Mouse (Mus musculus) intestine, postnatal 0 days (tissue): Measurements from ENCODE around the gene Tmem204. TPM values are rescaled to one million over a fixed set of nuclear protein-coding genes. Genes with fewer than 3 reads are reported as not detected.

Experiments used
- ATAC-seq: fragments of 200-750 bp; cut with Nextera tagmentation; 2 replicates; pipeline ENCODE4 v1.8.0; 2017; ENCODE audit warnings: mild to moderate bottlenecking, moderate TSS enrichment, moderate library complexity
- H3K27ac ChIP-seq: fragments of 300-500 bp; sonication (generic); 2 replicates; pipeline ENCODE4 v1.5.1; 2014; ENCODE audit warnings: mild to moderate bottlenecking, low read depth, low read length, moderate library complexity
- H3K27me3 ChIP-seq: fragments of 300-500 bp; sonication (generic); replicated peaks from 2 replicates; pipeline ENCODE4 v1.6.1; 2014; ENCODE audit warnings: low read length, mixed read lengths; ENCODE audit not compliant: control insufficient read depth, insufficient read depth
- H3K36me3 ChIP-seq: fragments of 300-500 bp; sonication (generic); 2 replicates; pipeline ENCODE4 v1.6.1; 2014; ENCODE audit warnings: mild to moderate bottlenecking, moderate library complexity; ENCODE audit not compliant: control insufficient read depth, insufficient read depth
- H3K4me1 ChIP-seq: fragments of 300-500 bp; sonication (generic); replicated peaks from 2 replicates; pipeline ENCODE4 v1.6.1; 2014; ENCODE audit warnings: antibody characterized with exemption, low read length, mixed read lengths; ENCODE audit not compliant: control insufficient read depth, insufficient read depth
- H3K4me2 ChIP-seq: fragments of 300-500 bp; sonication (generic); replicated peaks from 2 replicates; pipeline ENCODE4 v1.6.1; 2014; ENCODE audit warnings: low read depth, mild to moderate bottlenecking, moderate library complexity
- H3K4me3 ChIP-seq: fragments of 300-500 bp; sonication (generic); 2 replicates; pipeline ENCODE4 v1.5.1; 2014; ENCODE audit warnings: low read depth, low read length
- H3K9ac ChIP-seq: fragments of 300-500 bp; sonication (generic); 2 replicates; pipeline ENCODE4 v1.6.1; 2014; ENCODE audit warnings: mild to moderate bottlenecking, low read depth, low read length
- H3K9me3 ChIP-seq: fragments of 300-500 bp; sonication (generic); 2 replicates; pipeline ENCODE4 v1.6.1; 2016; ENCODE audit warnings: mixed run types; ENCODE audit not compliant: control insufficient read depth
- CTCF ChIP-seq: sonication (generic); IDR thresholded peaks from 2 replicates; pipeline ENCODE4 v1.5.1; 2016; ENCODE audit warnings: low read depth, mild to moderate bottlenecking, control low read depth, antibody characterized with exemption, moderate library complexity
- WGBS: fragments of 180-500 bp; shearing (Covaris S2); extraction: QIAGEN DNeasy Blood & Tissue Kit; methylation state at CpG from one replicate; pipeline ENCODE4 v1.1.7; 2014; 5-methylcytosine and 5-hydroxymethylcytosine counted together
- polyA plus RNA-seq: library from polyadenylated mRNA; unstranded; fragments of >200 nt; fragmentation: Nextera tagmentation; extraction: Ambion mirVana; gene quantifications from 2 replicates; pipeline ENCODE4 v1.2.1, GENCODE M21; 2015

Tmem204 gene
- polyA plus RNA-seq, 1 experiment from 2014 or later = 15.8 TPM

- Histone ChIP-seq H3K4me1 (no peaks in the 10 kb centered on the region), H3K36me3 (peaks cover 18% of the 10 kb centered on the region), H3K4me2 (no peak overlapping the region), H3K27me3 (no peaks in the 10 kb centered on the region), H3K4me3 (no peak overlapping the region), H3K9ac (no peak overlapping the region), H3K9me3 (no peaks in the 10 kb centered on the region), H3K27ac (no peak overlapping the region)
- TF ChIP-seq CTCF = no peak
- ATAC-seq = no peak
- 84% methylated on average over 5 of the region's 6 CpGs for WGBS
These were observed 36.2 kb downstream of the Tmem204 start for GRCm38 (mm10) chr17:25047143-25047542.

- Histone ChIP-seq H3K9me3 (no peaks in the 10 kb centered on the region), H3K4me3 (no peak overlapping the region), H3K9ac (no peak overlapping the region), H3K27me3 (no peaks in the 10 kb centered on the region), H3K36me3 (peaks cover 18% of the 10 kb centered on the region), H3K4me1 (no peaks in the 10 kb centered on the region), H3K27ac (no peak overlapping the region), H3K4me2 (no peak overlapping the region)
- WGBS = 90% methylated on average over 4 of the region's 4 CpGs
- TF ChIP-seq CTCF = no peak
- no peak for ATAC-seq
These were observed 38.1 kb downstream of the Tmem204 start for GRCm38 (mm10) chr17:25045281-25045680.

GRCm38 (mm10) chr17:25044879-25045278 lies 38.5 kb downstream of the Tmem204 start:
- Histone ChIP-seq H3K27me3 (no peaks in the 10 kb centered on the region), H3K27ac (no peak overlapping the region; the same call in 1 of the 2 replicates), H3K4me1 (no peaks in the 10 kb centered on the region), H3K9me3 (no peaks in the 10 kb centered on the region), H3K36me3 (peaks cover 18% of the 10 kb centered on the region), H3K4me3 (no peak overlapping the region), H3K4me2 (no peak overlapping the region), H3K9ac (no peak overlapping the region)
- 72% methylated on average over 7 of the region's 7 CpGs for WGBS
- no peak for TF ChIP-seq CTCF
- ATAC-seq = no peak

DNA sequence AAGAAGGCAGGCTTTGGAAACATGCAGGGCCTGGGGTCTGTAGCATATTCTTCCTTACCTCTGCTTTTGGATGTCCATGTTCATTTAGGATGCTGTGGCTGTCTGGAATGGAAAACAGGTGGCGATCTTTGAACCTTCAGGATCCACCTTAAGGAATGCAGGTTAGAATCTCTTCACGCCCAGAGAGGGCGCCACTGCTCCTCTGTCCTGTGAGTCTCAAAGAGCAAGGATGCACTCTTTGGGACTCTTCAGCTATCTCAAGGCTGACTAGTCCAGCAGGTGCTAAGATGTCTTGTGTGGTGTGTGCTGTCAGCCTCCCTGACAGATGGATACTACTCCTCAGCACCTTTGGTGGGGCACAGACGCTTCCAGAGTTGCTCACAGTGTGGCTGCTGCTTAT lies 47.2 kb downstream of the Tmem204 start:
- no peak for ATAC-seq
- peak; percentile 69 for TF ChIP-seq CTCF

GRCm38 (mm10) chr17:25016292-25017132 lies 66.9 kb downstream of the Tmem204 start:
- Histone ChIP-seq H3K4me1 (0 out of 2 replicates have a peak, but pooled peaks cover 2% of the 10 kb centered on the region), H3K27ac (peak overlapping the region; percentile 95), H3K4me2 (peak overlapping the region; percentile 88), H3K27me3 (no peaks in the 10 kb centered on the region), H3K9me3 (no peaks in the 10 kb centered on the region), H3K9ac (peak overlapping the region; percentile 62), H3K36me3 (peaks cover 2% of the 10 kb centered on the region; the same call in 1 of the 2 replicates), H3K4me3 (peak overlapping the region; percentile 99)
- TF ChIP-seq CTCF = peak; percentile 63
- peak; percentile 87 for ATAC-seq
- 0% methylated on average over 55 of the region's 55 CpGs for WGBS

More for the DNA sequence above, 47.2 kb downstream of the Tmem204 start:
- H3K36me3 ChIP-seq = peaks cover 18% of the 10 kb centered on the region
- no peaks in the 10 kb centered on the region for H3K9me3 ChIP-seq
- H3K27me3 ChIP-seq = no peaks in the 10 kb centered on the region
- H3K4me3 ChIP-seq = no peak overlapping the region
- 61% methylated on average over 4 of the region's 4 CpGs for WGBS
- no peak overlapping the region for H3K4me2 ChIP-seq
- no peaks in the 10 kb centered on the region for H3K4me1 ChIP-seq
- no peak overlapping the region for H3K27ac ChIP-seq
- no peak overlapping the region for H3K9ac ChIP-seq

DNA sequence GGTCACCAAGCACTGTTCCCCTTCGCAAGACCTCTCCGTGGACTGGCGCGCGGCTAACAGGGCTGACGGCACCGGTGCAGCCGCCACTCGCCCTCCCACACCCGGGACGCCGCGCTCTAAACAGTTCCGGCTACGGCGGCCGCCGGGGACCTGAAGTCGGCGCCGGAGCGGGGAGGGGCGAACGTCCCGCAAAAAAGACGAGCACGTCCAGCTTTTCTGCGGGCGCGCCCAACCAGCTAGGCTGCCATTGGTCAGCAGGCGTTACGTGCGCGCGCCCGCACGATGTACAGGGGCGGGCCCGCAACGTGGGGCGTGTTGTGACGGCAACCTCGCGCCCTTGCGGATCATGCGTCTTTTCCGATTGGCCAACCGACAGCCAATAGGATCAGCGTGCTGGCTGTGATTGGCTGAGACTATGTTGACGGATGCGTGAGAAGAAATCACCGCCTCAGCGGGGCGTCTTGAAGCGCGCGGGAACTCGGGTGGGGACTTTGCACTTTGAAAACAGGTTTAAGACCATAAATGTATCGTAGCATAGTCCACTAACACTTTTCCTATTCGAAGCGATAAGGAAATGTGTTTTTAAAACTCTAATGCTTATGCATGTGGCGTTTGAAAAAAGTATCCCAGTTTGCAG lies 67.6 kb downstream of the Tmem204 start, which contains the start of the genes Cramp1l and Ift140:
Gene Cramp1l (minus strand): TSS at position 134 of the 637 bp plus-strand sequence.
Gene Ift140 (plus strand): TSS at position 431 of the 637 bp plus-strand sequence.
- under 1% methylated on average over 62 of the region's 62 CpGs for WGBS

More for the DNA sequence above, 67.6 kb downstream of the Tmem204 start, which contains the start of the genes Cramp1l and Ift140:
- Histone ChIP-seq H3K4me3 (peak within 1 kb of the TSS; percentile 99), H3K9me3 (no peaks in the 10 kb centered on the region), H3K9ac (peak within 1 kb of the TSS; percentile 91), H3K27ac (peak within 1 kb of the TSS; percentile 95), H3K27me3 (no peaks in the 10 kb centered on the region), H3K36me3 (peaks cover 9% of the 10 kb centered on the region; the same call in 1 of the 2 replicates), H3K4me2 (peak within 1 kb of the TSS; percentile 98), H3K4me1 (0 out of 2 replicates have a peak, but pooled peaks cover 2% of the 10 kb centered on the region)
- no peak for TF ChIP-seq CTCF
- peak; percentile 97 for ATAC-seq
